Mouse (Mus musculus) spleen, adult 2 months (tissue): ENCODE results near the gene Dnah8.

Source experiments
- CTCF ChIP-seq: fragments of 200-500 bp; IDR thresholded peaks from 2 replicates; pipeline ENCODE4 v1.5.1; 2011; ENCODE audit warnings: mild to moderate bottlenecking, inconsistent platforms; ENCODE audit not compliant: insufficient read depth, insufficient read length, insufficient replicate concordance; ENCODE audit errors: extremely low read depth
- POLR2A ChIP-seq: fragments of 200-500 bp; IDR thresholded peaks from 2 replicates; pipeline ENCODE4 v1.6.1; 2011; ENCODE audit warnings: low read depth, low read length, inconsistent platforms

DNA sequence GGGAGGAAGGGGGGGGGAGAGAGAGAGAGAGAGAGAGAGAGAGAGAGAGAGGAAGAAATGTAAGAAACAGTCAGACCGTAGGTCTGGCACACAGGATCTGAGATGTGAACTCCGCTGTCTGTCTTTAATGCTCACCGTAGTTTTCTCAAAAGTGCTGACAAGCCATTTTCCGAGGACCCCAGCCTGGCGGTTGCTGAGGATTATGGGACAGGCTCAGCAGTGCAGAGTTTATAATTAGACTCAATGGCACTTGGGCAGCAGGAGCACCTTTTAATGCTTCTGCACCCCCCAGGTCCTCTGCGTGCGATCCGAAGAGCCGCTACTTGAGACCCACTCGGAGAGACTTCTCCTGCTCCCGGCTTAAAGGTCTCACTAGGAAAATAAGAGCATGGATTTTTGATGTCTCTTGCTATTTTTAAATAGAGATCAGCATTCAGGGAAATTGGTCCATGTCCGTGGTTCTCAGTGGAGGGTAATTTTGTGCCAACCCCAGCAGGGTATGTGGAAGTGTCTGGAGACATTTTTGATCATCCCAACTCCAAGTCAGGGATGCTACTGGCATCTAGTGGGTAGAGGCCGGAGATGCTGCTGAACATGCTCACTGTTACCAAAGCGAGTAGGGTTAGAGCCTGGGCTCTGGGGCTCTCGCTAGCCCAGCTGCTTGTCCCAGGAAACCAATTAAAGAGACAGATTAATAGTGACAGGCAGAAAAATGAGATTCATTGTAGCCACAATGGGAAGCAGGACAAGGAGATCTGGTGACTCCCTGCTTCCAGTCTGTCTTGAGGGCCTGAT is 184.9 kb downstream of the Dnah8 start:
- no peak for TF ChIP-seq CTCF
- no peak for TF ChIP-seq POLR2A
